Mouse (Mus musculus) inflammation-experienced regulatory T-cells (primary cell): ENCODE data around the gene Mapk1ip1l. TPM values are rescaled to one million over a fixed set of nuclear protein-coding genes. Genes with fewer than 3 reads are reported as not detected.

Experiments used
- polyA plus RNA-seq, 2 experiments: library from polyadenylated mRNA; unstranded; fragments of 100-300 nt; shearing (Covaris generic); gene quantifications; one replicate each; pipeline ENCODE4 v1.2.1; 2017

Mapk1ip1l gene
- polyA plus RNA-seq = 10 to 100 TPM; 38.0 to 63.3 TPM

DNA sequence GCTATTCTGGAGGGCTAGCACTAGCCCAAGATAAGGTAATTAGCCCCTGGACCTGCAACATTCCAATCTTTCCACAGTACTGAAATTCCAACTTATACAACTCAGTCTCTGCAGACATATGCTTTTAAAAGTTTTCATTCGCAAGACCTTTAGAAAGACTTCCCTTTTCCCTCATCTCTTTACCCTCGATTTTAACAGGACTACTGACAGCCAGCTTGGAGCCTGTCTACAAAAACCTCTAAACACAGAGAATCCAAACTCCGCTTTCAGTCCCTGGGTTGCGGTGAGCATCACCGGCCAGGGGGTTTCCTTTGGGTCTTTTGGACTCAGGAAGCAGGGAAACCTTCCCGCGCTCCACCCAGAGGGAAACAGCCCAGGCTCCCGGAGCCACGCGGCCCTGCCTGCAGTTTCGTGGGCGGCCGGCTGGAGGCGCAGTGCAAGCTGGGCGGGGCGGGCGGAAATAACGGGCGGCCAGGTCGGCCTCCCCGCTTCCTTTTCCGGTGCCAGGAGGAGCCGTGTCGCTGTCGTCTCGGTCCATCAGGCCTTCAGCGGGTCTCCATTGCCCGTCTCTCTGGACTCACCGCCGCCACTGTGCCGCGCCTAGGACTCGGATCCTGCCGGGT lies at the start of gene Mapk1ip1l:
Gene Mapk1ip1l, plus strand, starts transcription at position 482 of the 623 bp plus-strand sequence.

DNA sequence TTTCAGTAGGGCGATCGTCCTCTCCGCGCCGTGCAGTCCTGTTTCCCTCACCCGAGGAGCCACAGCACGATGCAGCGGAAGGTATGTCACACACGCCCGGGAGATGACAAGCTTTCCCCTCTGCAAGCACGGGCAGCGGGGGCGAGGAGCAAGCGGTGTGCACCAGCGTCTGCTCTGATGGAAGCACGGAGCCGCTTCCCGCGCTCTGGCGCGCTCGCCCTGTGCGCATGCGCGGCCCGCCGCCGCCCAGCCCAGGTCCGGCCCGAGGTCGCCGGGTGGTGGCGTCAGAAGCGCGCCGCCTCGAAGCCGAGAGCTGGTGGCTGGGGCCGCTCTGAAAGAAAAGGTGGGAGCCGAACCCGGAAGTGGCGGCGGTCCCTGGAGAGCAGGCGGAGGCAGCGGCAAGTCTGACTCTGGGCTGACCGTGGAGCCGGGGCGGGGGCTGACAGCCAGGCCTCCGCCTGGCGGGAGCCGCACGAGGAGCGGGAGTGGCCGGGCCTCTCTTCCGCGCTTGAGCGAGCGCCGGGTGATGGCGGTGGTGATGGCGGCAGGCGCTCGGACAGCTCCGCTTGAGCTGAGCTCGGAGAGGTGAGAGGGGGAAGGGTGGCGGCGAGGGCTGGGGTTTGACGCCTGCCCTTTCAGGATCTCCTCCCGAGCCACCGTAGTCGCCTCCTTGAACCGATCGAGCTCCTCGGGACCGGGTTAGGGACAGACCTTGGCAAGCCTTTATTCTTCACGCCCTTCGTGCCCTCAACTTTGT lies 21.3 kb upstream of the Mapk1ip1l start, which contains the start of the genes Wdhd1 and Socs4:
Gene Wdhd1, minus strand, starts transcription at position 221 of the 757 bp plus-strand sequence.
Gene Socs4, plus strand, starts transcription at position 295 of the 757 bp plus-strand sequence.

DNA sequence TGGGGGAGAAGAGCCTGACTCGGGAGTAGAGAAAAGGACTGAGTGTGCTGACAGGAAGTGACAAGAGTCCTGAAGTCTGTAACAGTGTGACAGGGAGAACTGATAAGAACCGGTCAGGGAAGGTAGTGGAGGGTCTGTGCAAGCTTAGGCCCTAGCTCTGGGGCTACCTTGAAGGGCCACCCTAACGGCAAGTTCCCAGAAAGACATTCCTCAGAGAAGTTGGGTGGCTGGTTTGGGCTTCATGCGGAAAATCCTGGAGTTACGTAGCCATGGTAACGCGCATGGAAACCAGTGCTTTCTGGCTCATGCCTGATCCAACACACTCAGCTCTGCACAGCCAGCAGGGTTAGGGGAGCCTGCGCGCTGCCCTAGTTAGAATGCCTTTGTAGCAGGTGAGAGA lies 69.4 kb downstream of the Mapk1ip1l start, which contains the start of gene Lgals3:
Gene Lgals3, plus strand, starts transcription at position 291 of the 400 bp plus-strand sequence.

Other genes starting within 250 kb of the Mapk1ip1l start
- gene Gch1, start 108.9 kb upstream of the Mapk1ip1l start, polyA plus RNA-seq = 10 to 100 TPM; 15.7 to 16.7 TPM
- gene Wdhd1, start 21.4 kb upstream of the Mapk1ip1l start, polyA plus RNA-seq = 10 to 100 TPM; 11.8 to 20.4 TPM
- gene Socs4, start 21.3 kb upstream of the Mapk1ip1l start, polyA plus RNA-seq = 10 to 100 TPM; 11.9 to 14.2 TPM
- gene Lgals3, start 69.5 kb downstream of the Mapk1ip1l start, polyA plus RNA-seq = 10 to 100 TPM; 15.0 to 29.6 TPM
- gene Dlgap5, start 120.1 kb downstream of the Mapk1ip1l start, polyA plus RNA-seq = 10 to 100 TPM; 11.7 to 13.6 TPM
- gene Fbxo34, start 152.2 kb downstream of the Mapk1ip1l start, polyA plus RNA-seq = 10 to 100 TPM; 19.3 to 19.8 TPM